Mouse (Mus musculus): Measurements from ENCODE around the gene Plppr4. TPM values are rescaled to one million over a fixed set of nuclear protein-coding genes. Genes with fewer than 3 reads are reported as not detected.
A peak's percentile ranks its signal among the peaks of the same experiment; 100 is the strongest.

Plppr4 gene
- polyA plus RNA-seq (2021): not detected

- H3K27me3 ChIP-seq: no peaks in the 10 kb centered on the region
These were observed at the start of gene Plppr4 for GRCm38 (mm10) chr3:117360528-117360927. TSS of gene Plppr4 (minus strand) at chr3:117360876.

GRCm38 (mm10) chr3:117405821-117406220 is 45.1 kb upstream of the Plppr4 start:
- DNase-seq (ENCODE audit: low read depth, low spot score): no peak
- ChIA-PET POLR2A (no interaction called here), CTCF (no interaction called here)
- TF ChIP-seq CTCF (IDR thresholded peaks at IDR 0.05): no peak
- in situ Hi-C loops (cut with MboI; ENCODE audit: low pct_unique_long_range_greater_than_20kb): no loop called here
- ATAC-seq: no peak
- H3K27me3 ChIP-seq: no peaks in the 10 kb centered on the region

More at GRCm38 (mm10) chr3:117360528-117360927, at the start of gene Plppr4:
- in situ Hi-C loops (cut with MboI; ENCODE audit: low pct_unique_long_range_greater_than_20kb): no loop called here
- CTCF ChIA-PET: interaction anchor here (1.3 kb wide), 1 partner anchor 9 kb away, joined by 5 read pairs; no protein-coding TSS in a partner anchor
- no peak for TF ChIP-seq CTCF (IDR thresholded peaks at IDR 0.05)
- ATAC-seq (peak; percentile 32), DNase-seq (ENCODE audit: low read depth, low spot score) (no peak)
- POLR2A ChIA-PET: no interaction called here

- H3K27me3 ChIP-seq: no peaks in the 10 kb centered on the region
- ATAC-seq (no peak), DNase-seq (ENCODE audit: low read depth, low spot score) (no peak)
- ChIA-PET POLR2A (no interaction called here), CTCF (no interaction called here)
- no peak for TF ChIP-seq CTCF (IDR thresholded peaks at IDR 0.05)
- in situ Hi-C loops (cut with MboI; ENCODE audit: low pct_unique_long_range_greater_than_20kb): no loop called here
These were observed 43.1 kb upstream of the Plppr4 start for GRCm38 (mm10) chr3:117403740-117404139.

- no peak for TF ChIP-seq CTCF (IDR thresholded peaks at IDR 0.05)
- no peak for ATAC-seq
- ChIA-PET POLR2A (no interaction called here), CTCF (no interaction called here)
- no peaks in the 10 kb centered on the region for H3K27me3 ChIP-seq
- in situ Hi-C loops (cut with MboI; ENCODE audit: low pct_unique_long_range_greater_than_20kb): no loop called here
- DNase-seq (ENCODE audit: low read depth, low spot score): no peak
These were observed 5.4 kb upstream of the Plppr4 start for GRCm38 (mm10) chr3:117366041-117366440.

- ChIA-PET POLR2A (no interaction called here), CTCF (interaction anchor here (1.3 kb wide), 1 partner anchor 11 kb away, joined by 3 read pairs; no protein-coding TSS in a partner anchor)
- in situ Hi-C loops (cut with MboI; ENCODE audit: low pct_unique_long_range_greater_than_20kb): no loop called here
- no peak for TF ChIP-seq CTCF (IDR thresholded peaks at IDR 0.05)
- DNase-seq (ENCODE audit: low read depth, low spot score): no peak
- H3K27me3 ChIP-seq: no peaks in the 10 kb centered on the region
- peak; percentile 82 for ATAC-seq
These were observed 772 bp downstream of the Plppr4 start for GRCm38 (mm10) chr3:117359686-117360521.

- ChIA-PET POLR2A (no interaction called here), CTCF (interaction anchor here (1.3 kb wide), 1 partner anchor 12 kb away, joined by 3 read pairs; no protein-coding TSS in a partner anchor)
- TF ChIP-seq CTCF (IDR thresholded peaks at IDR 0.05): no peak
- DNase-seq (ENCODE audit: low read depth, low spot score) (no peak), ATAC-seq (no peak)
- in situ Hi-C loops (cut with MboI; ENCODE audit: low pct_unique_long_range_greater_than_20kb): no loop called here
- H3K27me3 ChIP-seq: no peaks in the 10 kb centered on the region
These were observed 1.6 kb downstream of the Plppr4 start for GRCm38 (mm10) chr3:117358981-117359628.

GRCm38 (mm10) chr3:117357367-117357766 is 3.3 kb downstream of the Plppr4 start:
- no peaks in the 10 kb centered on the region for H3K27me3 ChIP-seq
- TF ChIP-seq CTCF (IDR thresholded peaks at IDR 0.05): no peak
- POLR2A ChIA-PET: no interaction called here
- CTCF ChIA-PET: no interaction called here
- DNase-seq (ENCODE audit: low read depth, low spot score): no peak
- no peak for ATAC-seq
- in situ Hi-C loops (cut with MboI; ENCODE audit: low pct_unique_long_range_greater_than_20kb): no loop called here

- CTCF ChIA-PET: interaction anchor here (1.2 kb wide), 1 partner anchor 9 kb away, joined by 3 read pairs; no protein-coding TSS in a partner anchor
- TF ChIP-seq CTCF (IDR thresholded peaks at IDR 0.05): no peak
- ATAC-seq: no peak
- DNase-seq (ENCODE audit: low read depth, low spot score): no peak
- no peaks in the 10 kb centered on the region for H3K27me3 ChIP-seq
- POLR2A ChIA-PET: no interaction called here
- in situ Hi-C loops (cut with MboI; ENCODE audit: low pct_unique_long_range_greater_than_20kb): no loop called here
These were observed 6.7 kb downstream of the Plppr4 start for GRCm38 (mm10) chr3:117353940-117354339.

- no peak for DNase-seq (ENCODE audit: low read depth, low spot score)
- CTCF ChIA-PET: no interaction called here
- POLR2A ChIA-PET: no interaction called here
- no peak for ATAC-seq
- in situ Hi-C loops (cut with MboI; ENCODE audit: low pct_unique_long_range_greater_than_20kb): no loop called here
- no peaks in the 10 kb centered on the region for H3K27me3 ChIP-seq
- TF ChIP-seq CTCF (IDR thresholded peaks at IDR 0.05): no peak
These were observed 14.3 kb downstream of the Plppr4 start for GRCm38 (mm10) chr3:117346351-117346750.

- in situ Hi-C loops (cut with MboI; ENCODE audit: low pct_unique_long_range_greater_than_20kb): no loop called here
- no peak for TF ChIP-seq CTCF (IDR thresholded peaks at IDR 0.05)
- ATAC-seq: no peak
- DNase-seq (ENCODE audit: low read depth, low spot score): no peak
- ChIA-PET CTCF (no interaction called here), POLR2A (no interaction called here)
- no peaks in the 10 kb centered on the region for H3K27me3 ChIP-seq
These were observed 29.2 kb downstream of the Plppr4 start for GRCm38 (mm10) chr3:117331502-117331901.

- ChIA-PET POLR2A (no interaction called here), CTCF (interaction anchor here (0.9 kb wide), 1 partner anchor 10 kb away, joined by 3 read pairs; no protein-coding TSS in a partner anchor)
- in situ Hi-C loops (cut with MboI; ENCODE audit: low pct_unique_long_range_greater_than_20kb): no loop called here
- no peak for TF ChIP-seq CTCF (IDR thresholded peaks at IDR 0.05)
- ATAC-seq (no peak), DNase-seq (ENCODE audit: low read depth, low spot score) (no peak)
- H3K27me3 ChIP-seq: no peaks in the 10 kb centered on the region
These were observed 31.2 kb downstream of the Plppr4 start for GRCm38 (mm10) chr3:117329485-117329884.

Data from Patski (cell line).